Mouse (Mus musculus): Measurements from ENCODE around the gene Zfp934. TPM values are rescaled to one million over a fixed set of nuclear protein-coding genes. Genes with fewer than 3 reads are reported as not detected.
"Not testable (repeated sequence)": the region's sequence is repeated elsewhere in the genome, so short reads cannot be mapped to it uniquely, and the experiment has no call there.

Zfp934 gene
- polyA plus RNA-seq (2015; fragmentation: Nextera tagmentation; extraction: Ambion mirVana) = 4.7 and 5.4 TPM in 2 replicates

- H3K27me3 ChIP-seq (ENCODE audit: control insufficient read depth, insufficient read depth, low read length) = not testable (repeated sequence)
Observed at GRCm38 (mm10) chr13:62571099-62571498, at the start of gene Zfp934. TSS of gene Zfp934 (minus strand) at chr13:62571199.

DNA sequence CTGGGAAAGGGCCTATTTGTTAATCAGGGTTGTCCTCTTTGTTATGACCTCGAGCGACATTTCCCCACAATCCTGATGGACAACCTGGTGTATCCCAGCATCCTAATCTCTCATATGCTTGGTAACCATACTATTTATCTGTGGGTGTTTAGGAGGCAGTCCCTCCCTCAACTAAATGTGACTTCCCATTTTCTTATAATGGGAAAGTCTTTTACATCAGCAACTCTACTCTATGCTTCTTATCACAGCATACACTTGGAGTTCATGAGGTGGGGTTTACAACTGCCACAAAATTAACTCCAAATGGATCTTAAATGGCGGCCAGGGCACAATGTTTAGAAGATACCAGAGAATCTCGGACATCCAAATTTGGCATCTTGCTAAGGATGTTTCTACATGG, 46.5 kb upstream of the Zfp934 start:
- not testable (repeated sequence) for H3K4me2 ChIP-seq (replicated peaks; ENCODE audit: low read depth); ATAC-seq (ENCODE audit: low FRiP score, low TSS enrichment); H3K27ac ChIP-seq (replicated peaks); H3K9ac ChIP-seq (ENCODE audit: low read length); H3K36me3 ChIP-seq (ENCODE audit: control insufficient read depth, insufficient read depth, low read length); H3K9me3 ChIP-seq (ENCODE audit: control insufficient read depth, low read length); H3K4me3 ChIP-seq (ENCODE audit: low read depth, low read length); H3K4me1 ChIP-seq (replicated peaks; ENCODE audit: control insufficient read depth, insufficient read depth); H3K27me3 ChIP-seq (ENCODE audit: control insufficient read depth, insufficient read depth, low read length); DNase-seq (ENCODE audit: low spot score)
- WGBS = 93% methylated on average over 4 of the region's 4 CpGs

More at GRCm38 (mm10) chr13:62571099-62571498, at the start of gene Zfp934:
- DNase-seq (ENCODE audit: low spot score); ATAC-seq (ENCODE audit: low FRiP score, low TSS enrichment); H3K9ac ChIP-seq (ENCODE audit: low read length); H3K27ac ChIP-seq (replicated peaks); H3K4me3 ChIP-seq (ENCODE audit: low read depth, low read length); H3K4me1 ChIP-seq (replicated peaks; ENCODE audit: control insufficient read depth, insufficient read depth); H3K9me3 ChIP-seq (ENCODE audit: control insufficient read depth, low read length); H3K36me3 ChIP-seq (ENCODE audit: control insufficient read depth, insufficient read depth, low read length); H3K4me2 ChIP-seq (replicated peaks; ENCODE audit: low read depth): not testable (repeated sequence)
- WGBS = 85% methylated on average over 3 of the region's 6 CpGs

GRCm38 (mm10) chr13:62561696-62562095, 9.3 kb downstream of the Zfp934 start:
- H3K4me2 ChIP-seq (replicated peaks; ENCODE audit: low read depth); ATAC-seq (ENCODE audit: low FRiP score, low TSS enrichment); H3K9ac ChIP-seq (ENCODE audit: low read length); H3K27me3 ChIP-seq (ENCODE audit: control insufficient read depth, insufficient read depth, low read length); H3K4me1 ChIP-seq (replicated peaks; ENCODE audit: control insufficient read depth, insufficient read depth); DNase-seq (ENCODE audit: low spot score); H3K4me3 ChIP-seq (ENCODE audit: low read depth, low read length); H3K27ac ChIP-seq (replicated peaks); H3K9me3 ChIP-seq (ENCODE audit: control insufficient read depth, low read length); H3K36me3 ChIP-seq (ENCODE audit: control insufficient read depth, insufficient read depth, low read length): not testable (repeated sequence)
- TF ChIP-seq CTCF (IDR thresholded peaks at IDR 0.05; ENCODE audit: low read depth) = peak; percentile 44
- 35% methylated on average over 1 of the region's 1 CpGs for WGBS

- H3K4me2 ChIP-seq (replicated peaks; ENCODE audit: low read depth) = peak within 1 kb of the TSS; percentile 37; the same call in 1 of the 2 replicates
- DNase-seq (ENCODE audit: low spot score) = peak; percentile 34
- not testable (repeated sequence) for ATAC-seq (ENCODE audit: low FRiP score, low TSS enrichment); H3K9me3 ChIP-seq (ENCODE audit: control insufficient read depth, low read length); H3K36me3 ChIP-seq (ENCODE audit: control insufficient read depth, insufficient read depth, low read length); H3K4me1 ChIP-seq (replicated peaks; ENCODE audit: control insufficient read depth, insufficient read depth); H3K27ac ChIP-seq (replicated peaks); H3K9ac ChIP-seq (ENCODE audit: low read length); H3K27me3 ChIP-seq (ENCODE audit: control insufficient read depth, insufficient read depth, low read length)
- peak within 1 kb of the TSS; percentile 38 for H3K4me3 ChIP-seq (ENCODE audit: low read depth, low read length)
- WGBS = 4% methylated on average over 25 of the region's 27 CpGs
Observed at GRCm38 (mm10) chr13:62558189-62559110, 12.5 kb downstream of the Zfp934 start, which contains the start of gene Zfp935. TSS of gene Zfp935 (minus strand) at chr13:62558511.

GRCm38 (mm10) chr13:62530129-62530528, 40.9 kb downstream of the Zfp934 start:
- H3K9ac ChIP-seq (ENCODE audit: low read length); H3K4me2 ChIP-seq (replicated peaks; ENCODE audit: low read depth); DNase-seq (ENCODE audit: low spot score); H3K4me1 ChIP-seq (replicated peaks; ENCODE audit: control insufficient read depth, insufficient read depth); ATAC-seq (ENCODE audit: low FRiP score, low TSS enrichment); H3K27me3 ChIP-seq (ENCODE audit: control insufficient read depth, insufficient read depth, low read length); H3K4me3 ChIP-seq (ENCODE audit: low read depth, low read length); H3K9me3 ChIP-seq (ENCODE audit: control insufficient read depth, low read length); H3K27ac ChIP-seq (replicated peaks); H3K36me3 ChIP-seq (ENCODE audit: control insufficient read depth, insufficient read depth, low read length): not testable (repeated sequence)

- not testable (repeated sequence) for H3K4me3 ChIP-seq (ENCODE audit: low read depth, low read length); H3K9ac ChIP-seq (ENCODE audit: low read length); ATAC-seq (ENCODE audit: low FRiP score, low TSS enrichment); H3K4me2 ChIP-seq (replicated peaks; ENCODE audit: low read depth); DNase-seq (ENCODE audit: low spot score); H3K4me1 ChIP-seq (replicated peaks; ENCODE audit: control insufficient read depth, insufficient read depth); H3K36me3 ChIP-seq (ENCODE audit: control insufficient read depth, insufficient read depth, low read length); H3K27ac ChIP-seq (replicated peaks); H3K27me3 ChIP-seq (ENCODE audit: control insufficient read depth, insufficient read depth, low read length); H3K9me3 ChIP-seq (ENCODE audit: control insufficient read depth, low read length)
- WGBS = 80% methylated on average over 1 of the region's 1 CpGs
Observed at GRCm38 (mm10) chr13:62510641-62511420, 60.2 kb downstream of the Zfp934 start.

GRCm38 (mm10) chr13:62472661-62473060, 98.3 kb downstream of the Zfp934 start:
- H3K9me3 ChIP-seq (ENCODE audit: control insufficient read depth, low read length); ATAC-seq (ENCODE audit: low FRiP score, low TSS enrichment); H3K36me3 ChIP-seq (ENCODE audit: control insufficient read depth, insufficient read depth, low read length); H3K4me1 ChIP-seq (replicated peaks; ENCODE audit: control insufficient read depth, insufficient read depth); H3K27ac ChIP-seq (replicated peaks); H3K4me2 ChIP-seq (replicated peaks; ENCODE audit: low read depth); DNase-seq (ENCODE audit: low spot score); H3K27me3 ChIP-seq (ENCODE audit: control insufficient read depth, insufficient read depth, low read length); H3K4me3 ChIP-seq (ENCODE audit: low read depth, low read length); H3K9ac ChIP-seq (ENCODE audit: low read length): not testable (repeated sequence)
- WGBS = 95% methylated on average over 8 of the region's 8 CpGs
